Mouse (Mus musculus) common myeloid progenitor, adult 5-6 weeks (primary cell): ENCODE data around the gene Ddrgk1. TPM values are rescaled to one million over a fixed set of nuclear protein-coding genes. Genes with fewer than 3 reads are reported as not detected.

Experiments
- ATAC-seq: replicated peaks from 2 replicates; pipeline ENCODE4 v1.8.0; 2016; ENCODE audit warnings: low read depth, mild to moderate bottlenecking, moderate TSS enrichment, inconsistent platforms; ENCODE audit not compliant: poor library complexity, severe bottlenecking
- total RNA-seq: library from RNA; stranded (forward); fragments of 200-1000, 187-1606 nt; gene quantifications from 2 replicates; pipeline ENCODE4 v1.2.3, GENCODE M21; 2017

The Ddrgk1 gene
- total RNA-seq, 1 experiment from 2014 or later = 107 TPM

DNA sequence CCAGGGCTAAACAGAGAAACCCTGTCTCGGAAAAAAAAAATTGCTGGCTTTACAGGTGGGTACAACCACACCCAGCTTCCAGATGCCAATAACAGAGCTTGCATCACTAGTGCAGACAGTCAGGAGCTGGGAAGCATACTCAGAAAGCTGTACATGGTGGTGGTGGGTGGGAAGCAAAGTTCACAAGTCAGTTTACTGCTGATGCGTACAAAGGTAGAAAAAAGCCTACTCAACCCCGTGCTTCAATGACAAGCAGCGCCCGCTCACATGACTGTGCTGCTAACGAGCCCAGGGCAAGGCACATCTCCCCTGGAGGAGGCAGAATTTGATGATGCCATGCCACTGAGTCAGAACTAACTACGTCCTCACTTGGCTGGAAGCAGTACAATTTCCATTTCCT lies 45.5 kb downstream of the Ddrgk1 start:
- ATAC-seq = no peak

DNA sequence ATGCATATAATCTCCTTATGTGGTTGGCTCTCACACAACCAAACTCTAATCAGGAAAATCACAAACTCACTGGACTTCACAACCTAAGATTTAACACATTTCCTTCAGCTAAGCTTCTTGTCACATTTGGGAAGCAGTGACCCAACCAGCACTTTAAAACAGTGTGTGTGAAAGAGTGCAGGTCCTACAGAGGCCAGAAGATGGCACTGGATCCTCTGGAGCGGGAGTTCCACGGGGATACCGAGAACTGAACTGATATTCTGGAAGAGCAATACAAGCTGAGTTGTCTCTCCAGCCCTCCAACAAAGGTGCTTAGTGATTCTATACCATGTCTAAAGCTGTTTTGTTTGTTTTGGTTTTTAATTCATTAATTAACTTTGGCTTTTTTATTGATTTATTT lies 51.4 kb downstream of the Ddrgk1 start:
- ATAC-seq = 0 out of 2 replicates have a peak, but pooled peaks have one; percentile 36

Other genes with a start within 250 kb of the Ddrgk1 start
- gene Vps16, start 240.3 kb downstream of the Ddrgk1 start, total RNA-seq = 111 and 115 TPM in 2 replicates
- gene Pced1a, start 240.0 kb downstream of the Ddrgk1 start, total RNA-seq = 9.0 and 14.7 TPM in 2 replicates
- gene Ptpra, start 214.4 kb downstream of the Ddrgk1 start, total RNA-seq = 88.0 and 117 TPM in 2 replicates
- gene Mrps26, start 100.9 kb downstream of the Ddrgk1 start, total RNA-seq = 52.1 and 53.8 TPM in 2 replicates
- not detected in 2 replicates for gene Oxt, start 88.5 kb downstream of the Ddrgk1 start, total RNA-seq
- gene Avp, start 82.1 kb downstream of the Ddrgk1 start, total RNA-seq = not detected in 2 replicates
- 19.1 and 22.8 TPM in 2 replicates for gene Fastkd5, start 34.6 kb downstream of the Ddrgk1 start, total RNA-seq
- gene Ubox5, start 34.6 kb downstream of the Ddrgk1 start, total RNA-seq = 6.3 and 7.3 TPM in 2 replicates
- gene Lzts3, start 21.9 kb downstream of the Ddrgk1 start, total RNA-seq = 0.44 and 0.73 TPM in 2 replicates
- 69.0 and 86.0 TPM in 2 replicates for gene Itpa, start 3.0 kb upstream of the Ddrgk1 start, total RNA-seq
- not detected in 2 replicates for gene Slc4a11, start 32.9 kb upstream of the Ddrgk1 start, total RNA-seq
- gene 4930402H24Rik, start 241.7 kb upstream of the Ddrgk1 start, total RNA-seq = 12.2 and 16.4 TPM in 2 replicates
- gene Atrn, start 241.8 kb upstream of the Ddrgk1 start, total RNA-seq = 10.7 and 14.2 TPM in 2 replicates